Mouse (Mus musculus) adrenal gland, adult 18-20 months (tissue): Measurements from ENCODE around the gene Dhx8. TPM values are rescaled to one million over a fixed set of nuclear protein-coding genes. Genes with fewer than 3 reads are reported as not detected.
A peak's percentile ranks its signal among the peaks of the same experiment; 100 is the strongest.

Experiments
- DNase-seq, 2 experiments: peaks; one replicate each; pipeline ENCODE4 v3.0.0; 2021 to 2022; ENCODE audit warnings: low spot score in 2 of 2
- long read RNA-seq, 2 experiments: library from polyadenylated mRNA; stranded (forward); transcript quantifications; one replicate each; pipeline ENCODE4 v2.0.0; 2021
- total RNA-seq, 2 experiments: library from RNA; stranded (reverse); gene quantifications; 1 replicate in 1 of 2; 2 replicates in 1 of 2; pipeline ENCODE4 v1.2.3; 2021

The Dhx8 gene
- 10 to 100 TPM; 24.2 to 27.7 TPM for total RNA-seq
- long read RNA-seq, experiment 1, full-length matches to known transcripts, result 15 of 19 reads
- long read RNA-seq, experiment 1, partial matches to known transcripts, result 4 of 19 reads
- long read RNA-seq, experiment 1, other reads (novel, unspliced or antisense), result 0 of 19 reads
- long read RNA-seq, experiment 2, full-length matches to known transcripts, result 9 of 24 reads
- long read RNA-seq, experiment 2, partial matches to known transcripts, result 13 of 24 reads
- long read RNA-seq, experiment 2, other reads (novel, unspliced or antisense), result 2 of 24 reads

DNA sequence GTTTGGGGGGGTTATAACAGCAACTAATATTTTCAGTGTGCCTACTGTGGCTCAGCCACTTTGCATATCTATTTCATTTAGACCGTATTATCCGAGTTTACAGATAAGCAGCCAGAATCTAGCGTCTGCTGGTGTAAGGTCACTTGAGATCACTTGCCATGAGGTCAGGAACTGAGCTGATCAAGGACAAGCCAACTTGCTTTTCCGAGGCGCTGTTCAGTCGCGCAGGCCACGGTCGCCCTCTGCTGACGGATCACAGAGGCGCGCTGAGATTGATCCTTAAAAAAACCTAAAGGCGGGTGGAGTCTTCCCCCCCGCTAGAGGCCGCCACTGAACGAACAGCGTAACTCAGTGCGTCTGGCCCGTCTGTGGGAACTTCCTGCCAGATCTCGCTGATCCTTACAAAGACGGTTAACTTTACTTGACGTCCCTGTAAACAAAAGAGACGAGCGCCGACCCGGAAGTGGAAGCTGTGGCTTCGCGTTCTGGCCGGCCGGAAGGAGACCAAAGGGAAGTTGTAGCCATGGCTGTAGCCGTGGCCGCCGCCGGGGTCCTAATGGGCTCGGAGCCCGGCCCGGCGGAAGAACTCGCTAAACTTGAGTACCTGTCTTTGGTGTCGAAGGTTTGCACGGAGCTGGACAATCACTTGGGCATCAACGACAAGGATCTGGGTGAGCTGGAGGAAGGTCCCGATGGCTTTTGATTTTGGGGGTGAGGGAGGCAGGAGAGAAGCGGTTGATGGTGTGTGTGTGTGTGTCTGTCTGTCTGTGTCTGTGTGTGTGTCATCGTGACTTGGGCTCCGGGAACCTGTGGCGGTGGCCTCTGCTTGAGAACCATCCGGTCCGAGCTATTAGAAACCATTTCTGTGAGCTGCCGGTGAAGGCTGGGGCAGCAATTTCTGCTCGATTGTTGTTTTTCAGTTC is at the start of gene Dhx8:
Dhx8 (plus strand) TSS at position 402 of the 923 bp plus-strand sequence.
- peak; percentile 96 to 99 for DNase-seq

GRCm38 (mm10) chr11:101687351-101688301 is 45.1 kb upstream of the Dhx8 start:
- DNase-seq, result peak in 1 of 2 experiments; percentile 29

GRCm38 (mm10) chr11:101689701-101690113 is 43.0 kb upstream of the Dhx8 start:
- DNase-seq, result no peak

- DNase-seq, result no peak
Observed at GRCm38 (mm10) chr11:101690326-101690725, 42.4 kb upstream of the Dhx8 start.

DNA sequence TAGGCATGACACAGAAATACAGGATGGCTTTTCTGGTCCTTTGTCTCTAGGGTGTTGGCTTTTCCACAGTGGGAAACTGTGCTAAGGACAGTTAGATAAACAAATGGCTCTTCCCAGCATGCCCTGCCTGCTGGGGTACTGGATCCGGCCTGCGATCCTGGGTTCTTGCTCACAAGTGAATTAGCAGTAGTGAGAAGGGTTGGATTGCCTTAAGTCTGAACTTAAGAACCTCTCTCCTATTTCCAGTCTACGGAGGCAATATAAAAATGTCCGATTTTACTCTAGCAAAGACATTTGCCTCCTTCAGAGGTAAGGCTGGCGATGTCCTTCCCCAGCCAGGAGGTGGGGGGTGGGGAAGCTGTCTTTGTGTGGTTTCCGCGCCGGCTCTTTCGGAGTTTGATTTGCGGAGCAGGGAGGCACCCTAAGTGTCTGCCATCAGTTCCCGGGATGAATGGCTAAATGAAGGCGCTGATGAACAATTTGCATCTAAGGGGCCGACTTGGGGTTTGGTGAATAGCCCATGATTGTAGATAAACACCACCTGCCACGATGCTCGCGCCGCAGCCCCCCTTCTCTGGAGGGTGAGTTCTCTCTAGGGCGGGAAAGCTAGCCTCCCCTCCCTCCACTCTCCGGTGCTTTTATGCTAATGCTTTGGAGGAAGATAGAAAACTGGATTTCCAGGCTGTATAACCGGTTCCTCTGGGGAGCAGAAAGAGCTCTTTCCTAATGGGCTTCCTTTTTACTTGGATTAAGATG is 36.6 kb upstream of the Dhx8 start:
- DNase-seq, result no peak

DNA sequence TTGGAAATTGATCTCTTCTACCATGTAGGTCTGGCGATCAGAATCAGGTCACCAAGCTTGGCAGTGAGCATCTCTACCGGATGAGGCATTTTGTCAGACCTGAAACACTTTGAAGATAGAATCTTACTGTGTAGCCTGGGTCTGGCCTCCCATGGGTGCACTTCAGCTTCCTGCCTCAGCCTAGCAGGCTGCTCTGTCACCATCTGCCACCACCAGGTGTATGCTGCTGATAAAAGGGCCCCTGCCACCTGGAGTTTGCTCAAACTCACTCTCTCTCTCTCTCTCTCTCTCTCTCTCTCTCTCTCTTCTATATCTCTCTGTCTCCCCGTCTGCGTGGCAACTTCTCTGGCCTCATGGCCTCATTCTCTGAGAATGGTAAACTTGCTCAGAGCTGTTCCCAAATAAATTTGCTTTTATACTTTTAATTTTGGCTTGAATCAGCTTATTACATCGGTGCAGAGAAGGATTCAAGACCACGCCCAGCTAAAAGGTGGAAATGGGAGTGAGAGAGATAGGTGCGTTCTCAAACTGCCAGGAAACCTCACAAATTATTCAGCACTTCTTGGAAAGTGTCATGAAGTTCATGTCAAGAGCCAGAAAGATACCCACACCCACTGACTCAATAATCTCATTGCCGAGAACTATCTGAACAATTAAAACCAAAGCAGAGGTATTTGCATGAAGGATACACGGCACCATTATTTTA is 35.4 kb upstream of the Dhx8 start:
- DNase-seq, result no peak

DNA sequence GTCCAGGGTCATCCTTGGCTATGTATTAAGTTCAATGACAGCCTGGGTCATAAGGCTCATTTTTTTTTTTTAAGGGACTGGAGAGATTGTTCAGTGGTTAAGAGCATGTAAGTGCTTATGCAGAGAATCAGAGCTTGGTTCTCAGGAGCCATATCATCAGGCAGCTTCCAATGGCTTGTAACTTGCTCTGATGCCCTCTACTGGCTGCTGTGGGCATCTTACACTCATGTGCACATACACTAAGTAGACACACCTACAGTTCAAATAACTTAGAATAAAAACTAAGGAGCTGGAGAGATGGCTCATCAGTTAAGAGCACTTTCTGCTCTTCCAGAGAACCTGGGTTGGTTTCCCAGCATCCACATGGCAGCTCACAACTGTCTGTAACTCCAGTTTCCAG is 34.6 kb upstream of the Dhx8 start:
- no peak for DNase-seq

GRCm38 (mm10) chr11:101699556-101699955 is 33.2 kb upstream of the Dhx8 start:
- no peak for DNase-seq

DNA sequence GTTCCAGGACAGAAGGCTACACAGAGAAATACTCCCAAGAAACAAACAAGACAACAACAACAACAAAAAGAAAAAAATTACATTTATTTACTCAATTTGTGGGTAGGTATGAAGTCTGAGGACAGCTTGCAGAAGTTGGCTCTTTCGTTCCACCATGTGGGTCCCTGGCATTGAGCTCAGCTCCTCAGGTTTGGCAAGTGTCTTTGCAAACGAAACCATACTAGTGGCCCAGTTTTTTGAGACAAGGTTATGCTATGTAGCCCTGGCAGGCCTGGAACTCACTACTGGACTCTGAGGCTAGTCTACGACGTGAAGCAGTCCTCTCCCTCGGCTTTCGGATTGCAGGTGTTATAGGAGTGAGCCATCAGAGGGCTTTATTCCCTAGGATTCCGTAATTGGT is 32.7 kb upstream of the Dhx8 start:
- no peak for DNase-seq

- DNase-seq, result peak in 1 of 2 experiments; percentile 8
Observed at GRCm38 (mm10) chr11:101700446-101700845, 32.3 kb upstream of the Dhx8 start.

DNA sequence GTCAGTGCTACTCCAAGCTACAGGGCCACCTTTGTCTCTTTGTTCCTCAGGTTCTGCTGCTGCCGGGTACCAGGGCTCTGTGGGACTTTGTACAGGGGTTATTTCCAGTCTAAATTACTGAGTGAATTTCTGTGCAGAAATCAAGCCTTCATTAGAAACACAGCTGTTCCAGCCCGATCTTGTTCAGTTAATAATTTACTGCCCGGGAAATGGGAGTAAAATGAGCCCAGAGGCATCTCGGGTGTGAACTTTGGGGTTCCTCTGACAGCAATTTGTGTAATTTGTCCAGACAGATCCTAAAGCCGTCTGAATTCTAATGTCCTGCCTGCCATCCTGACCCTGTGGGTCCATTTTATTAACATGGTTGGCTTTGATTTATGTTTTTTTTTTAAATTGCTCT is 28.6 kb upstream of the Dhx8 start:
- DNase-seq, result no peak

- DNase-seq, result no peak
Observed at GRCm38 (mm10) chr11:101706764-101707448, 25.8 kb upstream of the Dhx8 start.

GRCm38 (mm10) chr11:101708482-101708881 is 24.2 kb upstream of the Dhx8 start:
- no peak for DNase-seq

- no peak for DNase-seq
Observed at GRCm38 (mm10) chr11:101712811-101713210, 19.9 kb upstream of the Dhx8 start.

GRCm38 (mm10) chr11:101714012-101714411 is 18.7 kb upstream of the Dhx8 start:
- DNase-seq, result no peak

DNA sequence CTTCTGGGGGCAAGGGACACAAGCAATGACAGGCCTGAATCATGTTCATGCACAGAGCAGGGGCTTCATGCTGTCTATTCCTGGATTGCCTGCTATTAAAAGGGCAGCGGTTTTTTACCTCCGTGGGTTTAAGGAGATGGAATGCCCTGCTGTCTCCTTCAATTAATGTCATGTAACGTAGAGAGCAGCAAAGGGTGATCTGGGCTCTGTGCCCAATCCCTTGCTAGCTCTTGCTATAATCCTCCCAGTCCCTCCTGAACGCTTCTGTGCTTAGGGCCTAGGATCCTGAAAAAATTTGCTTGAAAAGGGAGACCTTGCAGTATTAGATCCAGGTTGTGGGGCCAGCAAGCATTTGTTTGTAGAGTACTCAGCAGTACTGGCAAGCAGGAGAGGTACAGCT is 14.4 kb upstream of the Dhx8 start:
- DNase-seq, result no peak

- no peak for DNase-seq
Observed at GRCm38 (mm10) chr11:101719986-101720520, 12.7 kb upstream of the Dhx8 start.

DNA sequence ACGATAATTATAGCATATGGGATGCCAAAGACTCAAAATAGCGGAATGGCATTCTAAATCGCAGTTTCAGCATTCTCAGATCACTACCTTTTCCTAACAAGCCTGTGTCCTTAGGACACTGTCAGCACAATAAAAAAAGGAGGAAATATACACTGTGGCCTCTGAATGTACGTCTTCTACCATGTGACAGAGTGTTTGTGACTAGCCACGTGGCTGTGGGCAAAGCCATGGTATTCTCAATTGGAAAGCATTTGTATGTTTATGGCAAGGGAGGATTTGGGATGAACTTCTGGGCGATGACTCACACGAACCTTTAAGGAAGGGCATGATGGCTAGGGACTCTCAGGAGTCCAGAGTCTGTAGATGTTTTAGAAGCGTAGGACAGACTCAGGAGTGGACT is 7.7 kb upstream of the Dhx8 start:
- DNase-seq, result no peak

DNA sequence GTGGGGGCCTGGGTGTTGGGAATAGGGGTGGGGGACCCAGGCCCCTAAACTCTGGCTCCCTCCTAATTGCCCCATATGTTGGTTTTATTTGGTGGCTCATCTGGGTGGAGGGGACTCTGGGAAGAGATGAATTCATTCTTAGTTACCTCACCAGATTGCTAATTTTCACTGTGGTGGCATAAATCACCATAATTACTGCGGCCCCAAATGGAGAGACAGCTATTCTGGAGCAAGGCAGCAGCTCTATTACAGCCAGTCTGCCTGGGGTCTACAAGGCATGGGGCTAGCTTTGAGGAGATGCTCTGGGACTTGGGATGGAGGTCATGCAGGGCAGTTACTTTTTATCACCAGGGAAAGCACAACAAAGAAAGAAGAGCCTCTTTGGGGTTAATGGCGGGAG is 6.0 kb upstream of the Dhx8 start:
- no peak for DNase-seq
